Mouse (Mus musculus) erythroblast, embryonic 14.5 days (primary cell): ENCODE data around the gene Tollip. TPM values are rescaled to one million over a fixed set of nuclear protein-coding genes. Genes with fewer than 3 reads are reported as not detected.

Source experiments
- H3K27me3 ChIP-seq: 2 replicates; pipeline ENCODE4 v1.6.1; 2012; ENCODE audit warnings: inconsistent platforms; ENCODE audit not compliant: control insufficient read depth
- H3K36me3 ChIP-seq: 2 replicates; pipeline ENCODE4 v1.6.1; 2012; ENCODE audit warnings: mild to moderate bottlenecking, inconsistent platforms; ENCODE audit not compliant: control insufficient read depth
- H3K4me1 ChIP-seq: 2 replicates; pipeline ENCODE4 v1.6.1; 2012; ENCODE audit warnings: inconsistent platforms; ENCODE audit not compliant: control insufficient read depth
- H3K4me3 ChIP-seq: replicated peaks from 2 replicates; pipeline ENCODE3; 2012; ENCODE audit warnings: moderate library complexity, mild to moderate bottlenecking, inconsistent platforms
- H3K9me3 ChIP-seq: 2 replicates; pipeline ENCODE4 v1.6.1; 2012; ENCODE audit warnings: low read length, inconsistent platforms, mixed read lengths; ENCODE audit not compliant: control insufficient read depth
- GATA1 ChIP-seq: IDR thresholded peaks from 2 replicates; pipeline ENCODE4 v1.6.1; 2012; ENCODE audit warnings: low read length, inconsistent platforms, mixed read lengths
- TAL1 ChIP-seq: IDR thresholded peaks from 3 replicates; pipeline ENCODE4 v1.6.1; 2012; ENCODE audit warnings: low read length, inconsistent platforms, mixed read lengths
- polyA plus RNA-seq: library from polyadenylated mRNA; stranded (reverse); fragments of >175 nt; gene quantifications from 2 replicates; pipeline ENCODE4 v1.2.3, GENCODE M21; 2012

Gene Tollip
- polyA plus RNA-seq, 1 experiment, result 4.2 TPM

- Histone ChIP-seq H3K27me3 (peaks cover 54% of the 10 kb centered on the region), H3K9me3 (peaks cover 5% of the 10 kb centered on the region), H3K4me3 (no peak overlapping the region), H3K36me3 (no peaks in the 10 kb centered on the region), H3K4me1 (no peaks in the 10 kb centered on the region; the same call in 1 of the 2 replicates)
- TF ChIP-seq TAL1 (no peak), GATA1 (no peak)
Measured at GRCm38 (mm10) chr7:141953616-141954015, 35.3 kb upstream of the Tollip start.

- H3K4me3 ChIP-seq, result no peak overlapping the region
- TF ChIP-seq TAL1, result no peak
- no peak for TF ChIP-seq GATA1
- no peaks in the 10 kb centered on the region for H3K36me3 ChIP-seq
- peaks cover 5% of the 10 kb centered on the region for H3K9me3 ChIP-seq
- no peaks in the 10 kb centered on the region; the same call in 1 of the 2 replicates for H3K4me1 ChIP-seq
- H3K27me3 ChIP-seq, result peaks cover 60% of the 10 kb centered on the region
Measured at GRCm38 (mm10) chr7:141952920-141953319, 34.6 kb upstream of the Tollip start.

GRCm38 (mm10) chr7:141951821-141952220, 33.5 kb upstream of the Tollip start:
- no peaks in the 10 kb centered on the region for H3K36me3 ChIP-seq
- peaks cover 5% of the 10 kb centered on the region for H3K9me3 ChIP-seq
- no peaks in the 10 kb centered on the region; the same call in 1 of the 2 replicates for H3K4me1 ChIP-seq
- no peak overlapping the region for H3K4me3 ChIP-seq
- TF ChIP-seq GATA1 (no peak), TAL1 (no peak)
- peaks cover 71% of the 10 kb centered on the region for H3K27me3 ChIP-seq

- Histone ChIP-seq H3K36me3 (no peaks in the 10 kb centered on the region), H3K4me3 (no peak overlapping the region), H3K9me3 (peaks cover 5% of the 10 kb centered on the region), H3K27me3 (peaks cover 82% of the 10 kb centered on the region), H3K4me1 (no peaks in the 10 kb centered on the region; the same call in 1 of the 2 replicates)
- TF ChIP-seq GATA1 (no peak), TAL1 (no peak)
Measured at GRCm38 (mm10) chr7:141950104-141951013, 32.1 kb upstream of the Tollip start.

- H3K4me3 ChIP-seq, result no peak overlapping the region
- TF ChIP-seq TAL1 (no peak), GATA1 (no peak)
- H3K4me1 ChIP-seq, result no peaks in the 10 kb centered on the region; the same call in 1 of the 2 replicates
- no peaks in the 10 kb centered on the region for H3K36me3 ChIP-seq
- peaks cover 5% of the 10 kb centered on the region for H3K9me3 ChIP-seq
- H3K27me3 ChIP-seq, result peaks cover 82% of the 10 kb centered on the region
Measured at GRCm38 (mm10) chr7:141949799-141950103, 31.4 kb upstream of the Tollip start.

DNA sequence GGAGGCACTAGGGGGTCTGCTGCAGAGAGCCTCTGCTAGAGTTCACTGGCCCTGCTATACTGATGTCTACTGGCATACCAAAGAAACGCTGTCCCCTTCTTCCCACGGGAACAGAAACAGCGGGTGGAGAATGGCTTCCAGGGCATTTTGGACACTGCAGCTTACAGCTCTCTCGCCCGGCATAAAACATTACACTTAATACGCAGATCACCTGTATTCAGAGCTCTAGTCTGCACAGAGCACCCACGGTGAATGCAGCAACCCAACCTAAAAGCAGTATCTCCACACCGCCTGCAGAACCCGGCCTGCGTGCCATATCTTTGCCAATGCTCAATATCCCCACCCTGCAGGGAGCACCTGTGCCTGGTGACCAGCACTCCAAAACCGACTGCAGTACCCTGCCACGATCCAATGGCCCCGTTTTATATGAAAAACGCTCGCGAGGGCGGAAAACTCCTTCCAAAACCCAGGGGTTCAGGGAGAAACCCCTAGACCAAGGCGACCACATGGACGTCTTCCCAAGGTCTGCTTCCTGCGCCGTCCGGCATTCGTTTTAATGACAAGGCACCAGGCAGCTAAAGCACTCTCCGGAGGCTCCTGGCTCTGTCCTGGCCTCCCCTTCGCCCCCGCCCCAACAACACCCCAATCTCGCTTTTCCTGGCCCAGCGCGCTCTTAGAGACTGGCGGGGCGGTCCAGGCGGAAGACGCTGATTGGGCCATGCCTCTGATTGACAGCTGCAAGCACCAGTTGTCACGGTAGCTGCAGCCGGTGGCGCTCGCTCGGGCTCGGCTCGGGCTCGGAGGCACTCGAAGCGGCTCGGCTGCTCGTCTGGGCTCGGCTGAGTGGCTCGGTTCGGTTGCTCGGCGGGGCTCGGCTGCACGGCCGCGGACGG, 30.8 kb upstream of the Tollip start, which contains the start of gene Brsk2:
Gene Brsk2, plus strand, starts transcription at position 846 of the 893 bp plus-strand sequence.
- H3K27me3 ChIP-seq, result peaks cover 81% of the 10 kb centered on the region
- no peaks in the 10 kb centered on the region; the same call in 1 of the 2 replicates for H3K4me1 ChIP-seq
- H3K9me3 ChIP-seq, result peaks cover 5% of the 10 kb centered on the region
- no peaks in the 10 kb centered on the region for H3K36me3 ChIP-seq
- H3K4me3 ChIP-seq, result no peak within 1 kb of the TSS
- no peak for TF ChIP-seq TAL1
- TF ChIP-seq GATA1, result no peak

- Histone ChIP-seq H3K9me3 (peaks cover 5% of the 10 kb centered on the region), H3K4me3 (no peak overlapping the region), H3K27me3 (peaks cover 75% of the 10 kb centered on the region), H3K4me1 (no peaks in the 10 kb centered on the region; the same call in 1 of the 2 replicates), H3K36me3 (no peaks in the 10 kb centered on the region)
- TF ChIP-seq TAL1, result no peak
- no peak for TF ChIP-seq GATA1
Measured at GRCm38 (mm10) chr7:141948045-141948444, 29.7 kb upstream of the Tollip start.

- H3K36me3 ChIP-seq, result no peaks in the 10 kb centered on the region
- no peak overlapping the region for H3K4me3 ChIP-seq
- H3K4me1 ChIP-seq, result no peaks in the 10 kb centered on the region; the same call in 1 of the 2 replicates
- peaks cover 69% of the 10 kb centered on the region for H3K27me3 ChIP-seq
- peaks cover 5% of the 10 kb centered on the region for H3K9me3 ChIP-seq
- TF ChIP-seq TAL1, result no peak
- TF ChIP-seq GATA1, result no peak
Measured at GRCm38 (mm10) chr7:141947512-141947911, 29.2 kb upstream of the Tollip start.

GRCm38 (mm10) chr7:141945927-141946326, 27.6 kb upstream of the Tollip start:
- Histone ChIP-seq H3K9me3 (no peaks in the 10 kb centered on the region), H3K4me3 (no peak overlapping the region), H3K27me3 (peaks cover 54% of the 10 kb centered on the region), H3K4me1 (no peaks in the 10 kb centered on the region; the same call in 1 of the 2 replicates), H3K36me3 (no peaks in the 10 kb centered on the region)
- TF ChIP-seq TAL1 (no peak), GATA1 (no peak)
